Mouse (Mus musculus) brain, embryonic 18.5 days (tissue): ENCODE results near the gene Wwox.
A peak's percentile ranks its signal among the peaks of the same experiment; 100 is the strongest.

Experiments used
- DNase-seq: peaks from one replicate; pipeline ENCODE4 v3.0.0-alpha.2; 2012; ENCODE audit warnings: low read depth, low spot score

Gene Wwox

GRCm38 (mm10) chr8:114897432-114897831 lies 458.0 kb downstream of the Wwox start:
- DNase-seq = no peak

DNA sequence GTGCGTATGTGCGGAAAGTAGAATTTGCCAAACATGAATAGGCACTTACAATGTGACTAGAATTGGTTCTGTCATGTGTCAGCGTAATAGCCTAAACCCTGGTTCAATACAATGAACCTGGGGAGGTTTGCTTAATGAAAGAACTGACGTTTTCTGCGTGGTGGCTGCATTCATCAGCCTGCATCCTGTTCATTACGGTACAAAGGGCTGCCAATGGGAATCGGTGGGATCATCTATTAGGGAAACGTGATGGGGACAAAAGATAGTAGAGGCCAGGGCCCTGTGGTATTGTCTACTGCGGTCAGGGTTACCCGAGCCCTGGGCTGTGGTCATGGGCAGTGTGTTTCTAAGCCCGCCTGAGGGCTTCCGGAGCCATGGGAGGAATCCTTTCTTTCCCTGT lies 459.7 kb downstream of the Wwox start:
- no peak for DNase-seq

DNA sequence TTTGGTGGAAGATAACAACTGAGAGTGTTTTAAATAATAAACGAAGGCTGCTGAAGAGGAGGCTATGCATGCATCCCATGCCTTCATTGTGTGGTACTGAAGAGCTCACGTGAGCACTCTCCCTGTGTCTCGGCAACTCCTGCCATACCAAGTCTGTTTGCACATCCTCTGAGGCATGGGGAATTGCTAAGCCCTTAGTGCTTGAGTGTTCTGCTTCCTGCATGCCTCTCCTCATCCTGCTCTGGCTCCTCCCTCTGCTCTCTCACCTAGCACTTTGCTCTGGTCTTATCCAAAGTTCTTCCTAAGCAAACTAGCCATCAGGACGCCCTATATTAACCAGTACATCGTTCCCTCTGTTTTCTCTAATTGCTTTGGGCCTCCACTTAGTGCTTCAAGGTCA lies 463.1 kb downstream of the Wwox start:
- DNase-seq = no peak

DNA sequence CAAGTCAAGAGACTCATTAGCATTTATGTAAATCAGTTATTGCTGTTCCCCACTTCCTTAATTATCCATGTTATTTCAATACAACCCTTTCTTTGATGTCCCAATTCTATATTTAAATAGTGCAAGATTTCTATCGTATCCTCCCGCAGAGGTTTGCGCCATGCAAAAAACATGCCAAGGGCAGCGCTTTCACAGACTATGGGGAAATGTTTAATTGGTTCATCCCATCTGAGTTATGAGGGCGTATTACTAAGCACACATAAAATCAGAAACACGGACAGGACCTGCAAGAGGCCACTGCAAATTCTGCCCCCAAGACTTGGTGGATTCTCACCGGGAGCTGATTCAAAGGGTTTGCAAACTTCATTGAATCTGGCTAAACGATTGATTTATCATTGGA lies 468.6 kb downstream of the Wwox start:
- no peak for DNase-seq

DNA sequence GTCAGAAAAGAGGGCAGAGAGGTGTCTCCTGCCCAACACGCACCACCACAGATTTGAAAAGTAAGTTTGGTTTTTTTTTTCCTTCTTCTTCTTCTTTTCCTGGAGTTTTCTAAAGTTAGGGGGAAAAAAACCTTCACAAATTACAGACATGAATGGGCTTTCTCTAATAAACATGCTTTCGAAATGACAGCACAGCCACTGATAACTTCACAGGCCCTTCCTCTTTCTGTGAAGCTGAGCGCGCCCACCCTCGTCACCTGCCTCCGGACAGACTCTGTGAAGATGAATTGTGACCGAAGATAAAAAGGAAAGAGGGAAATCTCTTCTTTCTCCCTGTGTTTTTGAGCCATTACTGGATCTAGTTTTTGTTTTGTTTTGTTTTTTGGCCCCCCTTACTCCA lies 469.1 kb downstream of the Wwox start:
- no peak for DNase-seq

GRCm38 (mm10) chr8:114909146-114909545 lies 469.7 kb downstream of the Wwox start:
- DNase-seq = no peak

- no peak for DNase-seq
Observed at GRCm38 (mm10) chr8:114911031-114911580, 471.7 kb downstream of the Wwox start.

- peak; percentile 20 for DNase-seq
Observed at GRCm38 (mm10) chr8:114923629-114924028, 484.2 kb downstream of the Wwox start.

DNA sequence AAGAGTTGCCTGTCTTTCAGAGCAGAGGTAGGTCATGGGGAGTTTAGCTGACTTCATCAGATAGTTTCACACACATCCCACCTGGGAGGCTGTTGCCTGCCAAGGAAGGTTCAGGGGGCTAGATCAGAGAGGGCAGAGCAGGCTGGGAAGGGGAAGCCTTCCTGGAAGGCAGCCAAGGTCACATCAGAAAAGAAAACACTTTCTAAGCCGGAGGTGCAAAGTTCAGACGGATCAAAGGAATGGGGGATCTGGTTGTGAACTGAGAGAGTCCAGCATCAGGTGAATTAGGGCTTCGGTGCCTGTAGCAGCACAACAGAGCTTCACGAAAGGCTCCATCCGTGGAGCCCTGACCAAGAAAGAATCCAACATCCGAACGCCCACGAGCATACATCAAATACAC lies 488.0 kb downstream of the Wwox start:
- no peak for DNase-seq

- DNase-seq = no peak
Observed at GRCm38 (mm10) chr8:114927917-114928316, 488.5 kb downstream of the Wwox start.

GRCm38 (mm10) chr8:114929597-114929996 lies 490.1 kb downstream of the Wwox start:
- no peak for DNase-seq

GRCm38 (mm10) chr8:114932071-114932630 lies 492.7 kb downstream of the Wwox start:
- no peak for DNase-seq

- no peak for DNase-seq
Observed at GRCm38 (mm10) chr8:114933248-114933647, 493.8 kb downstream of the Wwox start.

GRCm38 (mm10) chr8:114936887-114937286 lies 497.4 kb downstream of the Wwox start:
- peak; percentile 58 for DNase-seq

GRCm38 (mm10) chr8:114939338-114939737 lies 499.9 kb downstream of the Wwox start:
- no peak for DNase-seq

GRCm38 (mm10) chr8:114941096-114941495 lies 501.6 kb downstream of the Wwox start:
- peak; percentile 60 for DNase-seq

- no peak for DNase-seq
Observed at GRCm38 (mm10) chr8:114941644-114942043, 502.2 kb downstream of the Wwox start.

DNA sequence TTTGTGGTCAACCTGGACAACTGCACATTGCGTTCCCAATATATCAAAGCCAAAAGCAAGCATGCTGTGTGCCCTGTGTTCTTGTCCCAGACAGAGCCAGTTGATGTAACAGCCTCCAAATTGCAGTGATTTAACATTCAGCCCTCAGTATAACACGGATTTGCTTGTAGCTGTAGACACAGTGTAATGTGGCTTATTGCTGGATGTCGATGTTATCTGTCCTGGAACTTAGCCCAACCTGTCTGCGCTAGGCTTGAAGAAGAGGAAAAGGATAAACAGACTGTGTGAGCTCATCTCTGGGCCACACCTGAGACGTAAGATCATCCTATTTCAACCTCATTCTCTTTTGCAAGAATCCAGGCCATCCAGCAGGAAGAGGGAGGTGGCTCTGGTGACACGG lies 508.5 kb downstream of the Wwox start:
- DNase-seq = no peak

- DNase-seq = no peak
Observed at GRCm38 (mm10) chr8:114956377-114957168, 517.1 kb downstream of the Wwox start.

GRCm38 (mm10) chr8:114958437-114959107 lies 519.1 kb downstream of the Wwox start:
- no peak for DNase-seq

DNA sequence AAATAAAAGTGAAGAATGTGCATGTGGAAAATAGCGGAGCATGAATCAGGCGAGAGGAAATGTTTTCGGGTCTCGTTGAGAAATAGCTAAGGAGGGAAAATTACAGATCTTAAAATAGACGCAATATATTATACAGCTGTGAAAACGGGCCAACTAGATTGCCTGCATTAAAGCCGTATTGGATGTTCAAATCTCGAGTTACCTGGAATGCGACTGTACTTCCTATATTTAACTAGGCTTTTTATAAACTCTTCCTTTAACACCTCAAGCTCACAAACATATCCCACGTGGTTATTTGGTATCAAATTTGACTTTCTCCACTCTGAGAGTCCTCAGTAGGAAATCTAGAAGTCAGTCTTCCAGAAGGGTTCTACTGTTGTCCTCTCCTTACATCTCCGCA lies 520.0 kb downstream of the Wwox start:
- no peak for DNase-seq

GRCm38 (mm10) chr8:114962494-114962893 lies 523.0 kb downstream of the Wwox start:
- DNase-seq = no peak

DNA sequence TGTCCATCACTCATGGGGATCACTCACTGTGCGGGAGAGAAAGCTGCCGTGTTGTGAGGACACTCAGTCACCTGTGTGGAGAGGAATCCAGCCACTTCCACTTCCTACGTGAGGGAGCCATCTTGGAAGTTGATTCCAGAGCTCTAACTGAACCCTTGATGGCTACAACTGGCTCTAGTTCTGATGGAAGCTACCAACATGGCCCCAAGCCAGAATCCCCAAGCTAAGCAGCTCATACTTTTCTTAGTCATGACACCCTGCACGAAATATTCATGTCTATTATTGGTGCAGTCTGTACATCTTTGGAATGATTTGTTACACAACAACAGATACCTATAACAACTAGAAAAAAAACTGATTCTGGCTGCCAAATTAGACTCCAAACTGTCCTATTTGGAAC lies 523.8 kb downstream of the Wwox start:
- no peak for DNase-seq
